In genomic region chr16:35308486-35309143, GRCm38 (mm10) we compare ENCODE assay signal across 21 mouse cellular contexts. TPM values are rescaled to one million over a fixed set of nuclear protein-coding genes. Genes with fewer than 3 reads are reported as not detected.
A peak's percentile ranks its signal among the peaks of the same experiment; 100 is the strongest.
DNase-seq lines count a peak whose midpoint lies in the region; ATAC-seq and TF ChIP-seq lines count a peak whose summit lies in the region.
"Had no signal": no experiment of that assay in that cellular context is flagged by ENCODE, and none has a peak within 500 bp of the region (broad histone marks: within the 10 kb centered on the region; RNA-seq: fewer than 3 reads in every experiment).

No protein-coding gene starts in this region.

- no peak overlapping the region for H3K27ac ChIP-seq in heart, embryonic 10.5 days
- no peak overlapping the region for H3K27ac ChIP-seq in liver, embryonic 14.5 days
- H3K27ac ChIP-seq in limb, embryonic 10.5 days = no peak overlapping the region
- H3K27ac ChIP-seq: forebrain, embryonic 10.5 days; hindbrain, embryonic 12.5 days; kidney, postnatal 0 days; macrophage; midbrain, embryonic 10.5 days had no signal

- H3K36me3 ChIP-seq in heart, embryonic 10.5 days = peaks cover 31% of the 10 kb centered on the region
- no peaks in the 10 kb centered on the region for H3K36me3 ChIP-seq in liver, embryonic 14.5 days (replicated peaks; ENCODE audit: control insufficient read depth, insufficient read depth, low read depth)
- 0 out of 2 replicates have a peak, but pooled peaks cover 4% of the 10 kb centered on the region for H3K36me3 ChIP-seq in limb, embryonic 10.5 days

- no peak for TF ChIP-seq CTCF in liver, embryonic 14.5 days (IDR thresholded peaks at IDR 0.05; ENCODE audit: low read depth)

- H3K27me3 ChIP-seq in heart, embryonic 10.5 days (ENCODE audit: insufficient read depth, poor library complexity, severe bottlenecking) = no peaks in the 10 kb centered on the region
- H3K27me3 ChIP-seq in liver, embryonic 14.5 days (ENCODE audit: control insufficient read depth, insufficient read depth, low read length) = no peaks in the 10 kb centered on the region
- no peaks in the 10 kb centered on the region for H3K27me3 ChIP-seq in limb, embryonic 10.5 days (ENCODE audit: low read depth, poor library complexity, severe bottlenecking)
- H3K27me3 ChIP-seq: CH12.LX; heart, embryonic 12.5 days; hindbrain, embryonic 12.5 days had no signal

- no peak overlapping the region for H3K4me2 ChIP-seq in liver, embryonic 14.5 days (ENCODE audit: low read depth)
- H3K4me2 ChIP-seq: heart, embryonic 12.5 days; hindbrain, embryonic 12.5 days had no signal

- TF ChIP-seq EP300 in liver, embryonic 14.5 days (IDR thresholded peaks at IDR 0.05; ENCODE audit: low read depth) = no peak

- H3K4me3 ChIP-seq in heart, embryonic 10.5 days = no peak overlapping the region
- no peak overlapping the region for H3K4me3 ChIP-seq in liver, embryonic 14.5 days (ENCODE audit: insufficient read depth in 1 of 2, low read depth in 2 of 2, low read length in 2 of 2)
- H3K4me3 ChIP-seq in limb, embryonic 10.5 days = no peak overlapping the region
- H3K4me3 ChIP-seq: forebrain, embryonic 10.5 days; heart, embryonic 12.5 days; hindbrain, embryonic 12.5 days; midbrain, embryonic 10.5 days had no signal

- H3K9ac ChIP-seq in liver, embryonic 14.5 days (replicated peaks) = no peak overlapping the region
- H3K9ac ChIP-seq: heart, embryonic 12.5 days; hindbrain, embryonic 12.5 days had no signal

- no peaks in the 10 kb centered on the region for H3K9me3 ChIP-seq in heart, embryonic 10.5 days
- H3K9me3 ChIP-seq in liver, embryonic 14.5 days (ENCODE audit: control insufficient read depth, low read length) = no peaks in the 10 kb centered on the region
- no peaks in the 10 kb centered on the region for H3K9me3 ChIP-seq in limb, embryonic 10.5 days (replicated peaks)
- H3K9me3 ChIP-seq: forebrain, embryonic 10.5 days; heart, embryonic 12.5 days; hindbrain, embryonic 12.5 days; midbrain, embryonic 10.5 days had no signal

- WGBS in heart, embryonic 10.5 days = 83% methylated on average over 6 of the region's 6 CpGs
- WGBS in liver, embryonic 14.5 days (ENCODE audit: insufficient replicate concordance) = 68% methylated on average over 6 of the region's 6 CpGs
- WGBS in limb, embryonic 10.5 days = 87% methylated on average over 6 of the region's 6 CpGs

- H3K4me1 ChIP-seq in heart, embryonic 10.5 days = peaks cover 37% of the 10 kb centered on the region
- H3K4me1 ChIP-seq in liver, embryonic 14.5 days (replicated peaks; ENCODE audit: control insufficient read depth in 2 of 2, insufficient read depth in 2 of 2, low read length in 1 of 2) = peaks cover 0 to 7% of the 10 kb centered on the region in 2 experiments; a peak in 1 of 4 replicates
- no peaks in the 10 kb centered on the region for H3K4me1 ChIP-seq in limb, embryonic 10.5 days
- H3K4me1 ChIP-seq: hindbrain, embryonic 12.5 days had no signal

- peak; percentile 59 for DNase-seq in heart, embryonic 10.5 days (ENCODE audit: low spot score)
- no peak for DNase-seq in heart, adult 9 months (ENCODE audit: low spot score in 2 of 2)
- no peak for DNase-seq in liver, embryonic 14.5 days (ENCODE audit: low read depth in 3 of 3, low spot score in 3 of 3)
- DNase-seq in liver = no peak
- peak; percentile 8 for DNase-seq in limb, embryonic 10.5 days (ENCODE audit: low spot score)
- peak; percentile 26 for DNase-seq in testis, postnatal 10 days (ENCODE audit: low spot score)
- no peak for DNase-seq in adrenal gland, postnatal 10 days
- DNase-seq: adrenal gland, postnatal 36 days; cerebellum, adult 2 months; cerebellum, postnatal 36 days; gastrocnemius, postnatal 14 days; kidney, adult 18-20 months; right cerebral cortex, postnatal 4 days; thymus, postnatal 36 days had no signal

- 0 out of 2 replicates have a peak, but pooled peaks have one; percentile 28 for ATAC-seq in liver, embryonic 14.5 days (ENCODE audit: insufficient read depth)

RNA-seq across cellular contexts. Expression of gene Sec22a, which starts 55.1 kb away (rescaled TPM):
- 31.2 and 32.8 TPM in 2 replicates for polyA plus RNA-seq in heart, embryonic 10.5 days (2016; fragmentation: Nextera tagmentation; extraction: Ambion mirVana)
- 1.5 and 2.7 TPM in 2 replicates for polyA plus RNA-seq in liver, embryonic 14.5 days (2012; rRNA removed)
- polyA plus RNA-seq in liver, embryonic 14.5 days (2014; fragmentation: Nextera tagmentation; extraction: Ambion mirVana) = 8.5 and 11.9 TPM in 2 replicates
- 25.8 and 35.9 TPM in 2 replicates for polyA plus RNA-seq in limb, embryonic 10.5 days (2016; fragmentation: Nextera tagmentation; extraction: Ambion mirVana)
- total RNA-seq in adrenal gland, postnatal 10 days (2021) = 10 to 100 TPM; 22.8 to 27.8 TPM

Comparison
In these comparisons a context has a peak if more than half of its experiments do, and no peak if none do; other contexts are left out.
1. DNase-seq: peak in heart, embryonic 10.5 days (single experiment), limb, embryonic 10.5 days (single experiment) and testis, postnatal 10 days (single experiment); none in heart, adult 9 months (0 of 2), liver, embryonic 14.5 days (0 of 3), liver (single experiment) and adrenal gland, postnatal 10 days (single experiment).